Mouse (Mus musculus) testis, adult 2 months (tissue): ENCODE results near the gene Fam168b.

Experiments
- CTCF ChIP-seq: fragments of 200-500 bp; IDR thresholded peaks from 2 replicates; pipeline ENCODE4 v1.5.1; 2012; ENCODE audit warnings: low read depth, mild to moderate bottlenecking, inconsistent platforms, low read length, moderate library complexity; ENCODE audit not compliant: control insufficient read depth, insufficient read depth, insufficient replicate concordance
- POLR2A ChIP-seq: fragments of 200-500 bp; IDR thresholded peaks from 2 replicates; pipeline ENCODE4 v1.6.1; 2012; ENCODE audit warnings: low read depth, mild to moderate bottlenecking, inconsistent platforms, low read length, moderate library complexity; ENCODE audit not compliant: control insufficient read depth

DNA sequence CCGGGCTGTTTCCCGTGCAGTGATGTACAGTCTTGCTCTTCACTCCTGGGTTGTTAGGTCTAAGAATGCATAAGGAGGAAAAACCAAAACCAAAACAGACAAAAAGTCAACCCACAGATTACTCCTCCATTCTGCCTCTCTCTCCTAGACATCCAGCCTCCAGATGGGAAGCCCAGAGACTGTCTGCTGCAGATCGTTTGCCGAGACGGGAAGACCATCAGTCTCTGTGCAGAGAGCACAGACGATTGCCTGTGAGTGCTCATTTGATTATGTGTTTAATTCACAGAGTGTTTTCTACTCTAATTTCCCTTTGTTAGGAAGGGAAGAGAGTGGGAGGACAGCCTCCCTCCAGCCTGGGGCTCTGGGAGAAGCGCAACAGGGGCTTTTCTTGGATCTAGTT lies 20.5 kb upstream of the Fam168b start:
- TF ChIP-seq POLR2A: no peak
- no peak for TF ChIP-seq CTCF
